ENCODE assay signal across 7 mouse cellular contexts in genomic region chr4:148723934-148724719, GRCm38 (mm10).
DNase-seq lines count a peak whose midpoint lies in the region; ATAC-seq and TF ChIP-seq lines count a peak whose summit lies in the region.

No protein-coding gene starts in this region.

- no peak for ATAC-seq in liver, embryonic 16.5 days (ENCODE audit: low read depth)
- no peak for ATAC-seq in inflammation-experienced regulatory T-cells, adult 6 months

- H3K36me3 ChIP-seq in E14TG2a.4 (ENCODE audit: insufficient read depth, low read length) (no peaks in the 10 kb centered on the region), ES-Bruce4 (ENCODE audit: control insufficient read depth, insufficient read depth, low read length, poor library complexity, severe bottlenecking) (no peaks in the 10 kb centered on the region)
- no peaks in the 10 kb centered on the region for H3K36me3 ChIP-seq in hindbrain, embryonic 10.5 days
- H3K36me3 ChIP-seq in liver, embryonic 16.5 days (ENCODE audit: control insufficient read depth, insufficient read depth) = no peaks in the 10 kb centered on the region

- DNase-seq in hindbrain, embryonic 10.5 days (ENCODE audit: low spot score) = no peak
- DNase-seq in layer of hippocampus, adult 2 months (ENCODE audit: low spot score in 2 of 2) = no peak
- DNase-seq in yolk sac, embryonic 10.5 days (ENCODE audit: low spot score) = no peak

- H3K4me1 ChIP-seq in E14TG2a.4 (replicated peaks; ENCODE audit: low read depth, low read length) (peaks cover 73% of the 10 kb centered on the region), ES-Bruce4 (ENCODE audit: control insufficient read depth, insufficient read depth, low read length) (peaks cover 2% of the 10 kb centered on the region)
- H3K4me1 ChIP-seq in hindbrain, embryonic 10.5 days (replicated peaks) = peaks cover 22% of the 10 kb centered on the region
- peaks cover 3% of the 10 kb centered on the region; the same call in 1 of the 2 replicates for H3K4me1 ChIP-seq in liver, embryonic 16.5 days (ENCODE audit: control insufficient read depth, low read depth, low read length)

- H3K27me3 ChIP-seq in E14TG2a.4 (ENCODE audit: insufficient read depth, low read length) = no peaks in the 10 kb centered on the region
- H3K27me3 ChIP-seq in ES-Bruce4 (ENCODE audit: control insufficient read depth, insufficient read depth, low read length, poor library complexity, severe bottlenecking) = no peaks in the 10 kb centered on the region
- peaks cover 75% of the 10 kb centered on the region for H3K27me3 ChIP-seq in hindbrain, embryonic 10.5 days (ENCODE audit: insufficient read depth, poor library complexity, severe bottlenecking)
- peaks cover 13% of the 10 kb centered on the region for H3K27me3 ChIP-seq in liver, embryonic 16.5 days (ENCODE audit: control insufficient read depth, insufficient read depth, low read depth, low read length)

- no peak for TF ChIP-seq POLR2A in ES-Bruce4 (IDR thresholded peaks at IDR 0.05; ENCODE audit: insufficient read depth, low read length)

- H3K4me3 ChIP-seq in E14TG2a.4 (replicated peaks; ENCODE audit: low read length) (peak overlapping the region; percentile 76), ES-Bruce4 (ENCODE audit: low read depth, low read length) (peak overlapping the region; percentile 63)
- H3K4me3 ChIP-seq in hindbrain, embryonic 10.5 days = peak overlapping the region; percentile 55
- H3K4me3 ChIP-seq in liver, embryonic 16.5 days (ENCODE audit: low read depth, low read length) = peak overlapping the region; percentile 15; the same call in 1 of the 2 replicates
- no peak overlapping the region for H3K4me3 ChIP-seq in layer of hippocampus, adult 2 months

- TF ChIP-seq CTCF in E14TG2a.4 (conservative IDR thresholded peaks at IDR 0.05; ENCODE audit: low read length) = no peak
- no peak for TF ChIP-seq CTCF in ES-Bruce4 (IDR thresholded peaks at IDR 0.05; ENCODE audit: low read depth, low read length)
- TF ChIP-seq CTCF in layer of hippocampus, adult 2 months (conservative IDR thresholded peaks at IDR 0.05) = no peak

- H3K4me2 ChIP-seq in liver, embryonic 16.5 days (ENCODE audit: low read depth, low read length) = peak overlapping the region; percentile 39; the same call in 1 of the 2 replicates

- peak overlapping the region; percentile 62 for H3K9ac ChIP-seq in ES-Bruce4 (ENCODE audit: low read depth, poor library complexity, severe bottlenecking)
- H3K9ac ChIP-seq in liver, embryonic 16.5 days (ENCODE audit: low read depth, low read length) = no peak overlapping the region

- peak overlapping the region; percentile 77 for H3K27ac ChIP-seq in ES-Bruce4 (ENCODE audit: insufficient read depth, low read length)
- H3K27ac ChIP-seq in hindbrain, embryonic 10.5 days = peak overlapping the region; percentile 66
- no peak overlapping the region for H3K27ac ChIP-seq in liver, embryonic 16.5 days (ENCODE audit: low read length)
- H3K27ac ChIP-seq in layer of hippocampus, adult 2 months = no peak overlapping the region

- H3K9me3 ChIP-seq in E14TG2a.4 (ENCODE audit: low read length) (no peaks in the 10 kb centered on the region), ES-Bruce4 (replicated peaks; ENCODE audit: control insufficient read depth, insufficient read depth, low read length, poor library complexity, severe bottlenecking) (no peaks in the 10 kb centered on the region)
- no peaks in the 10 kb centered on the region for H3K9me3 ChIP-seq in hindbrain, embryonic 10.5 days
- no peaks in the 10 kb centered on the region for H3K9me3 ChIP-seq in liver, embryonic 16.5 days (replicated peaks; ENCODE audit: control insufficient read depth, low read length)

- 3% methylated on average over 38 of the region's 39 CpGs for WGBS in hindbrain, embryonic 10.5 days
- 9% methylated on average over 38 of the region's 39 CpGs for WGBS in liver, embryonic 16.5 days (ENCODE audit: insufficient replicate concordance)

- 0 out of 2 replicates have a peak, but pooled peaks have one; percentile 58 for TF ChIP-seq EP300 in ES-Bruce4 (IDR thresholded peaks at IDR 0.05; ENCODE audit: insufficient read depth, low read depth, low read length)

Comparison
In these comparisons a context has a peak if more than half of its experiments do, and no peak if none do; other contexts are left out.
1. H3K27ac ChIP-seq: peak in ES-Bruce4 (single experiment) and hindbrain, embryonic 10.5 days (single experiment); none in liver, embryonic 16.5 days (single experiment) and layer of hippocampus, adult 2 months (single experiment).